Mouse (Mus musculus): ENCODE data around the gene Pgm1.

The Pgm1 gene

DNA sequence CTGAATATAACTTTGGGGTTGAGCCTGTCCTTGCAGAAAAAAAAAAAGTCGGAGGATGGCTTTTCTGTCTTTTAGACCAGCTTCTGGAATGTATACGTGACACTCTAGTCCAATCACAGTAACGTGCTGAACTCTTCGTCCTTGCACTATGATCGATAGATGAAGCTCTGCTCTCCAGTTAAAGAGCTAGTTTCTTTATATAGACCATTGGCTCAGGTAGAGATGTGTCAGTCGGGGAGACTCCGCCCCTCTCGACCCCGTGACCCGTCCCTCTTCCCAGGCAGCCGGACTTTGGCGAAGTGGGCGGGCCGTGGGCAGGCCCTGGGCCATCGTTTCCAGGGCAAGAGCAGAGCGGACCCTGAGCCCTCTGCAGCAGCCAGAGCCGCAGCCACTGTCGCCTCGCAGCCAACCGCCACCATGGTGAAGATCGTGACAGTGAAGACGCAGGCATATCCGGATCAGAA is at the start of gene Pgm1:
Gene Pgm1, plus strand, starts transcription at position 266 of the 464 bp plus-strand sequence.
- peak; percentile 86 for DNase-seq

DNA sequence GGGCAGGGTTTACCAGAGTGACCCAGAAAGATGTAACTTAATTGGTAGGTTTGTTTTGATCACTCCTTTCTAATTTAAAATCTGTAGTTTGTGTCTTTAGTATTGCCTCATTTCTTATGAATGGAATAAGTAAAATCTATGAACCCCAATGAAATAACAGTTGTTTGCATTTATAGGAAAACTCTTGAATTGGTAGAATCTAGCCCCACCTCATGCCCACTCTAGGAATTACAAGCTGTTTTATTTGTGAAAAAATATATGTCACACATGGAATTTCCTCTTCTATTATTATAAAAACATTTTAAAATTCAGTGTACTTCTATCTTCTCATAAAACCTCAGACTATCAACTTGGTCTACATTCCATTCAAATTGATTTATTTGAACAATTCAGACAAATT is 47.3 kb upstream of the Pgm1 start:
- no peak for DNase-seq

DNA sequence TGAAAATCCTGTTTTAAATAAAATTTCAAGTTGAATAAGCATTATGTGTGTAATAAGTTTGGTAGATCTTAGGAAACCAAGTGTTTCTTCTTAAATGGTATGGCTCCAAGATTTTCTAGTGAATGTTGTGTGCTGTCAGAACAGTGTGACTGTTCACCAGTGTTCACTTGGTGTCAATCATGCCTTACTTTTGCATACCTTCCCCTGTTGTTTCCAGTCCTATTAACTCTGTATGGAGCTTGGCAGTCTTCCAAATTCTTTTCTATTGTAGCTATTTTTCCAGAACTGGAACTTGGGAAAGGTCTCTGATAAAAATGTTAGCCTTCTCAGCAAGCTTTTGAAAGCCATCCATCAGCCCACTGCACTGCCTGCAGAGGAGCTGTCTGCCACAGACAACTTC is 46.8 kb upstream of the Pgm1 start:
- DNase-seq, result no peak

DNA sequence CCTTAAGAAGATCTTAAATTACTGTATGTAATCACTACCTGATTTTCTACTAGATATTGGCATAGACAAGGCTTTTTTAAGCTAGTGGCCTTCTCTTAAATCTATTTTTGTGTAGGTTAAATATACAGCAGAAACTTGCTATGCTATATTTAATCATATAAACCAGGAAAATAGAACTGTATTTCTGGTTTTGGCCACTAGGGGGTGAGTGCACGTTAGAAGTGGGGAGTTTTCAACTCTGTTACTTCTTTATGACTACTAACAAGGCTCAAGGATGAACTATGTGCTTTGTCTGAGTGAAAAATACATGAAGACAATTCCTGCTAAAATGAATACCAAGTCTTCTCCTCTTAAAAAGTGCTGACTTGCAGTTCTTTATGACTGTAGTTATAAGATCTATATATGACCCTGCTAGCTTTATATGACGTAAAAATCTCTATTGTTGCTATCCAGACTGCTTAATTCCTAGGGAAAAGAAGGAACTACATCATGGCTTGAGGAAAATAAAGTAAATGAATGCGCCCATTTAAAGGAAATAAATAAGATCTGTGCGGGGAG is 15.2 kb upstream of the Pgm1 start:
- DNase-seq, result no peak

DNA sequence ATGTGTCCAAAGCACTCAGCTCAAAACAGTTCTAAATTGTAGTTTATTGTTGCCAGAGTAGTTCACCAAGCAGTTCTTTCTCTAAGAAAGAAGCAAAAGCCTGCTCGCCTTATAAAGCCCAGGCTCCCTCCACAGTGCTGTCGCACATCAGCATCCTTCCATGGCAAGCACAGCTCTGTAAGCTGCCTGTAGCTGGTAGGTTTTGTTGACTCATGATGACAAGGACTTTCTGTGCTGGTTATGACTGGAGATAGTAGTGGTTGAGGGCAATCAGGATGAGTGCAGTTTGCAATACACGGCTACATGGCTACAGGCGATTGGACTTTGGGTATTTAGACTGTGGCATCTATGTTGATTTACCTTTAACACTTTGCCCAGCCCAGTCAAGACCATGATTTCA is 2.8 kb upstream of the Pgm1 start:
- DNase-seq, result peak; percentile 16

DNA sequence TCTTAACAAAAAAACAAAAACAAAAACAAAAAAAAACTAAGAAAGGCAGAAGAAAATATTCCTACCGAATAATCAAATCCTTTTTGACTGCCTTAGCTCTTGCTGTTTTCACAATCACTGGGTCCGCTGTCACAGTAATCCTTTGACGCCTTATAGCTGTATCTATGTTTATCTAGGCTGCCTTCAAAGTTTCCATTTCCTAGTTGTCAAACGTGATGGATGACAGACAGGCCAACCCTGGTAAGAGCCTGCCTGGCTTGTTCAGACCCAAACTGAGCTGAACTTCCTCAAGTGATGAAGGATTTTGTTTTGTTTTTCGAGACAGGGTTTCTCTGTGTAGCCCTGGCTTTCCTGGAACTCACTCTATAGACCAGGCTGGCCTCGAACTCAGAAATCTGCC is 693 bp upstream of the Pgm1 start:
- no peak for DNase-seq

DNA sequence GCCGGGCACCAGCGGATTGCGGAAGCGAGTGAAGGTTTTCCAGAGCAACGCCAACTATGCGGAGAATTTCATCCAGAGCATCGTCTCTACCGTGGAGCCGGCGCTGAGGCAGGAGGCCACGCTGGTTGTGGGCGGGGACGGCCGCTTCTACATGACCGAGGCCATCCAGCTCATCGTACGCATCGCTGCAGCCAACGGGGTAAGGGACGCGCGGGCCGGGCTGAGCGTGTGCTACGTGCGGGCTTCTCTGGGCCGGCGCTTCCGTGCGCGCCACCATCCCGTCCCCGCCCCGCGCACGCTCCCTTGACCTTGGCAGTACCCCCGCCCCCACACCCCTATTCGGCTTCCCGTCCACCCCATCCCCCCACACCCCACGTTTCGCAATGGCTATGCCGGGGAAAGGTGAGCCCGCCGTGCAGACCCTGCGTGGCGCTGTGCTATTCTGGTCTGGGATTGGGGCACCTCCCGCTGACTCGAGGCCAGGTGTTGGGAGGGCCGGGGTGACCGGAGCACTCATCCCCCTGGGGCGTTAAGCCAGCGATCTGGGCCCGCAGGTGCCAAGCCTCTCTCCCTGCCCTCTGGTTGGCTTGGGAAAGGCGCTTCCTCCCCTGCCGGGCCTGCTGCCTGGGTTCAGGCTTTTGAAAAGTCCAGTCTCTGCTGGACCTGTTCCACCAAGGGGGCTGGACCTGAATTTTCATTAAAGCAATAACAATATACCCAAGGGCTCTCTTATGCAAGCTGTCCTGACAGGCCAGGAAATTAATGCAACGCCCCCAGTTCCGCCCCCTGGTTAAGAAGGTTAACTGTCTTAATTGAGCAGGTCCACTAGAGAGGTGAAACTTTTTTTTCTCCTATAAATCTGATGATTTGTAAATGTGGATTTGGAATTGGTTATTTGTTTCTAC is 651 bp downstream of the Pgm1 start, which contains the start of gene Itgb3bp:
Gene Itgb3bp, minus strand, starts transcription at position 201 of the 905 bp plus-strand sequence.
- peak; percentile 79 for DNase-seq

DNA sequence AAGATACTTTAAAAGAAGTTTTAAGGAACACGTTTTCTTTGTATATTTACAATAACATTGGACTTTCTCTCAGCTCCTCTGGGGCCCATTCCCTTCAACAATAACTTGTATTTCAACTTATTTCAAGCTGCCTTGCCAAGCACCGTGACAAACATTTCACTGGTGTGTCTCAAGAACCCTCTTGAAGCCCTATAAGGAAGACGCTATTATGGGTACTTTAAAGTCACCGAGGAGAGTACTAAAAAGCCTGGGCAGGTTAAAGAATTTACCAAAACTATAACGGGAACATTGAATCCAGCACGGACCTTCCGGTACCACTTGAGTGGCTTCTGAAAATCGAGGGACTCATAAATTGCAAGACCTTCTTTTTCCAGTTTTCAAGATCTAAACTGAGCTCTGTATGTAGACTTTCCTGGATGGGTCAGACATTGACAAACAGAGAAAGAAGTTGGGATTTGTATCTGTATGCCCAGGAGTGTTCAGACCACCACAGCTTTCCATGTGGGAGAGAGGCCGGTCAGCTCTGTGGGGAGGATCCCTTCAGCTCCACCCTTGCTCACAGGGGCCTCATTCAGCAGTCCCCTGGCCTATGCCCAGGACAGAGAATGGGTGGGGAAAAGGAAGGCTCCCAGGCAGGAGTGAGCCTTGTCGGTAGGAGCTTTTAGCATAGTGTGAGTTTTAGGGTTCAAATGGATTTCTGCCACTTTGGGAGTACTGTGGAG is 1.5 kb downstream of the Pgm1 start:
- DNase-seq, result no peak

DNA sequence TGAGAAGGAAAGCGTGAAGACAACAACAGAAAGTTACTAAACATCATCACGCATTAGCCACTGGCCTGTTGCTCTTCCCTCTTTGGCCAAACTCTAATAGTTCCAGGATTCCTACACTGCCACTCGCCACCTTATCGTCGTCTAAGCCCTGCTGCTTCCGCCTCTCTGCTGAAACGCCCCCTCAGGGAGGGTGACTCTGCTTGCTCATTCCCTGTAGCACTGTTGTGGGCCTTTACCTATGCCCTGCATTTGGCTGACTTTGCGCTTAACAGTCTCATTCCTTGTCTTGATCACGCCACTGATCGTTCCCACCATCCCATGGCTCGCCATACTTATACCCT is 2.0 kb downstream of the Pgm1 start:
- DNase-seq, result no peak

DNA sequence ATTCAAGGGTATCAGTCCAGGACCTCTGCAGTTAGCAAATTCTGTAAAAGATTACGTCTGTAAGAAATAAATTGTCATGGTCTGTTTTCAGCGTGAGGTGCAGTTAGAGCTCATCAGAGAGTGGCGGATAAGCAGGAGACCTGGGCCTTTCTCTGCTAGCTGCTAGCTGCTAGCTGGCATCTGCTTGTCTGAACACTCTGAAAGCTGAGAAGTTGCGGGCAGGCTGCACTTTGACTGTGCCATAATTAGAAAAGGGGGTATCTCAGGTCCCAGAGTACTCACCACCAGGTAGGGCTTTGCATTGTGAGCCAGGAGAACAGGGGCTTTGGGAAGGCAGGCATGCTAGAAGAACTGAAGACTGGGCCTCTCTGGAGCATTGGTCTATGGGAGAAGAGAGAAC is 2.6 kb downstream of the Pgm1 start:
- no peak for DNase-seq

DNA sequence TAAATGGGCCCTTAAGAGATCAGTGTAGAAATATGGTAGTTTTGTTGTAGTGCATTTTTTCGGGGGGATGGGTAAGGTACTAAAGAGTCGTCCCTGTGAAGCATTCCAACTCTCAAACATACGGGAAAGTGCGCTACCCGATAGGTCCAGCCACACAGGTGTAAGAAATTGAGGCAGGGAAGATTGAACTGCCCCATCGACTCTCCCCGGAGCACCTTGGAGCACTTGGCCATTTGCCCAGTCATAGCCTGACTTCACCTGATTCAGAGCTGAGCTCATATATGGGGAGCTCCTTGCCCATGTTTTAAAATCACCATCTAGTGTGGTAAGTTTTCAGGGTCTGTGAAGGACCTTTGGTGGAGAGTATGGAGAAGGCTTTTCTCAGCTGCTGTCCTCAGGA is 5.6 kb downstream of the Pgm1 start:
- no peak for DNase-seq

DNA sequence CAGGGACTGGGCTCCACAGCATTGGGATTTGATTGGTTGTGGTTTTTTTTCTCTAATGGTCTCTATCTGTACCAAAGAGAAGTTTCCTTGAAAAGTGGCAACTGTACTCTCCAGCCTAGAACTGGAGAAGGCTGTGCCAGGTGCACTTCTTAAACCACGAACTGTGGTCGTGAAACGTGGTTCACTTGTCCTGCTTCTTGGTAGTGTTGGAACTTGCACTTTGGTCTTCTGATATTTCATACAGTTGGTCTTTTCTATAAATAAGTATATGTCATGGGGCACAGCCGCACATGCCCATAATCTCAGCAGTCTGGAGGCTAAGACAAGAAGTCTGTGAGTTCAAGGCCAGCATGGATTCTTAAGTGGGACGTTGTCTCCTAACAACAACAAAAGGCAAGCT is 7.1 kb downstream of the Pgm1 start:
- DNase-seq, result no peak

DNA sequence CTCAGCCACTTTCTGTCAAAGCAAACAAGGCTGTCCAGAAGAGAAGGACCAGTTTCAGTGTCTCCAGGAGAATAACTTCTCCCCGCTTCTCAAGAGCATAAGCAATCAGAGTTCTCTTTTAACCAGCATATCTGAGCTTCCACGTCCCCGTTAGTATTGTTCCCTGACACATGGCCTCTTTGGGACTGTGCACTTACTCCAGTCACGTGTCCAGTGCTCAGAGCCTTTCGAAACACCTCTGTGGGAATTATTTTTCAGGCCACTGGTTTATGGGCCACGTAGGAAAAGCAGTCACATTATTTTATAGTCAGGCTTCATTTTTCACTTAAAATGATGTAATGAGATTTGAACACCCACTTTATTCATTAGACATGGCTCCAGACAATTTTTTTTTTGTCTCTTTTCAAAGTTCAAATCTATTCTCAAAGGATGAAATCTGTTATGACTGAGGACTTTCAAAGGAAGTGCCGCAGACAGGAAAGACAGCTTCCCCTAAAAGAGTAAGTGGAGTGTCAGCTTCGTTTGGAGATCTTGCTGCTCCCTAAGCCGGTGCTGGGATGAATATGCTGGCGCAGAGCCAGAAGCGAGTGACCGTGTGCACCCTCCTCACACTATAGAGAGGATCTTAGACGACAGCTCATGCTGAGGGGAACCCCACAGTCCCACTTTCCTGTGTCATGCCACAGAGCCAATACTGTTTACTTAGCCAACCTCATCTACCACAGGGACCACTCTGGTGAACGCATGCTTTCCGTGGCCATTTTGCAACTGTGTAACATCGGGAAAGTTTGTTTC is 10.7 kb downstream of the Pgm1 start:
- no peak for DNase-seq

DNA sequence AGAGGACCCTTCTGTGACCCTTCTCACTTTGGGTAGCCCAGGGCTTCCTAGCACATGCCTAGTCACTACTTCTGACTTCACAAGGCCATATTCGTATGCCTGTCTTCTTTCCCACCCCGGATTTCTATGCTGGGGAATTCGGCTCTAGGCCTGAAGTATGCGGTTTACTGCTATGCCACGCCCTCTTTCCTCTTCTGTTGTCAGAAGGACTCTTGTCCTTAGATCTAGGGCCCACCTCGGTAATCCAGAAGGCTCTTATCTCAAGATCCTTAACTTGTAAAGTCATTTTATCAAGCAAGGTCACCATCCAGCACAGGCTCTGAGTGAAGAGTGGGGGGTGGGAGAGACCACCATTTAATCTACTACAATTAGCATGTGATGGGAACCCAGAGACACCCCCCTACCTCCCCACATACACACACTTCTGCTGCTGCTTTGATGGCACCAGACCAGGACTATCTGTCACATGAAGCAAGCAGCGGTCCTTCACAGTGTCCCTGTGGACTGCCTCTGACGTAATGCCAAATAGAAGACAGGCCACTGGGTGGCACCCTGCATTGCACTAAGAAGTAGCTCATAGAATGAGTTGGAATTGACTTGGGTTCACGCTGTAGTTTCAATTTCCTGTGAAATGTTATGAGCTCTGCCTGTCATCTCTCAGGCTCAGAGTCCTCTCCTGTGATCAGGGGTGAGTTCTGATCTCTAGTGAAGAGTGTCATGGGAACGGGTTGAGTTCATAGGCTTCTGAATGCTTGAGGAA is 12.6 kb downstream of the Pgm1 start:
- peak; percentile 16 for DNase-seq

DNA sequence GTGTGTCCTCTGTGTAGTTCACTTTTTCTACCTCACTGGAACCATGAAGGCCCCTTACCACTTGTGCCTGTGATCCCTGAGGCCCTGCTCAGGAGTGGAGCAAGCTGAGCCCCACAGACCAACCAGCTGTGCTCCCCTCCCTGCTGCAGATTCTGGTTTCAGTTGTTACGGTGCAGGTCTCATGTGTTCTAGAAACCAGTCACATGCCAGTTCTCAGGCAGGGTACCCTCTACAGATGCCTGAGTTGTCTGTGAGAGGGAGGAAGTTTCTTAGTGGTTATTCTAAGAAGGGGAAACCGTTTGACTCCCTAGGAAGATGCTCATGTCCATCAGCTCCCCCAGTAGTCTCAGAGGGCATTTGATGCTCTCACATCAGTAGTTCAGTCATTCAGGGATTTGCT is 15.4 kb downstream of the Pgm1 start:
- no peak for DNase-seq

DNA sequence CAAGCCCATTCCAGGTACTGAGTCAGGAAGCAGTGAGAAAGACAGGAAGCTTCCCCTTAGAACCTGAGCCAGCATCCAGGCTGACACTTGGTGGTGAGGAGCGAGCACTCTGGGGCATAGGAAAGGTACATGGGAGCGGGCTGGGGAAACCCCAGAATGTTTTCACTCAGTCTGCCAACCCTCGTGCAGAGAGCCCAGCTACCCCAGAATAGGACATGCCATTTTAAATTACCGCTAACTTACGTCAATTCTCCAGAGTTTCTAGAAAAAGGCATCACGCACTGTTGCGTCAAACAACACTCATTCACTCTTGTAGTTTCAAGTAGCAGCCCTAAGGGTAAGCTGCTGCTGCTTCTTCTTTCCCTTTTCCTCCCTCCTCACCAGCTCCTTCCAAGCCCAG is 15.8 kb downstream of the Pgm1 start:
- DNase-seq, result no peak

DNA sequence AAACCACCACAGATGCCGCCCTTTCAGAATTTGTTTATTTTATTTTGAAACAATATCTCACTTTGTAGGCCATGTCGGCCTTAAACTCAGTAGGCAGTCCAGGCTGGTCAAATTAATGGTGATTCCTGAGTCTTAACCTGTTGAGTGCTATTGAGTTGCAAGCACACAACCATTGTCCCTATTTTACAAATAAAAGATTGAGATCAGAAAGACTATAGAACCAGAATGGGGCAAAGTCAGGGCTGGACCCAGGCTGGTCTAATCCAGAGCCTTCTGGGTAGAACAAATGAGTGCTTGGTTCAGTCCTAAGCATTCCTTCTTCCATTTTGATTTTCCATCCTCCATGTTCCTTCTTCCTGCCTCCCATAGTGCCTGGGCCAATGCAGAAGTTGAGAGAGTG is 17.3 kb downstream of the Pgm1 start:
- DNase-seq, result no peak

DNA sequence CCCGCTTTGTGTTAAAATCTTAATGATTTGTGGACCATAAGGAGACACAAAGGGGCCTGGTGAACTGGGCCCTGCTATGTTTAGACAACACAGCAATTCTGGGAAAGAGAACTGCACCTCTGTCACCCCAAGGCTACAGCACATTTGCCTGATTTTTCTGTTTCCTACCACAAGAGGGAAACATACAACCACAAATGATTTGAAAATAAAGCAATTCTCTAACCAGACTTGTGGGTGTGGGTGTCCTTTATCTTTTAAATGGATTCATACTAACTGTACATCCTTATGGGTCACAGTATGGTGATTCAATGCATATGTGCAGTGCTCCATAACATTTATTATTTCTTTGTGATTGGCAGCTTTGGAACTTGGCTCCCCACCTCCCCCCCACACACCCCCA is 18.0 kb downstream of the Pgm1 start:
- no peak for DNase-seq

DNA sequence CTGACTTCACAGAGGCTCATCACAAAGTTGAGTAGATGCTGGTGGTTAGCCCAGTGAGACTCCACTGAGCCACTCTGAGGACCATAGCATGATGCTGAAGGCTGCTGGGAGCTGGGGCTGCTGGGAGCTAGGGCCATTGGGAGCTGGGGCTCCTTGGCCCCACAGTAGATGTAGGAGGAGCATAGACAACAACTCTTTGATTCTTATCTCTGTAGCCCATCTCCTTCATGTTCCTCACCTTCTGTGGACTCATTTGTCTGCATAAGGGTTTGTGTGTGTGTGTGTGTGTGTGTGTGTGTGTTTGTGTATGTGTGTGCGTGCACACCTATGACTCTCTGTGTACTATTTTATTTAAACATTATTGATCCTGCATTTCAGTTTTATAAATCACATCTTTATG is 18.7 kb downstream of the Pgm1 start:
- DNase-seq, result no peak

DNA sequence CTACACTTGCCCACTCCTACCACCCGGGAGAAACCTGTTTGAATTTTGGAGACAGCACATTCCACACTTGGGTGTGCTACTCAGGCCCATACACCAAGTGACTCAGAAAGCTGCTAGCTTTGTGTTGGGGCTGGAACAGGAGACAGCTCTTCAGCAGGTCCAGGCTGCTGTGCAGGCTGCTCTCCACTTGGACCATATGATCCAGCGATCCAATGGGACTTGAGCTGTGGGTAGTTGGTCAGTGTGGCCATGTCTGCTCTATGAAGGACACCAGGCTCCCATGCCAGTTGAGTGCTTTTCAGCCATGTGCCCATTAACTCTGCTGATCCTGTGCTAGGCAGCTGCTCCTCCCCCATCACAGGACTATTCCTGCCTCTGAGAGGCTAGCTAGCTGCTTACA is 24.7 kb downstream of the Pgm1 start:
- no peak for DNase-seq

DNA sequence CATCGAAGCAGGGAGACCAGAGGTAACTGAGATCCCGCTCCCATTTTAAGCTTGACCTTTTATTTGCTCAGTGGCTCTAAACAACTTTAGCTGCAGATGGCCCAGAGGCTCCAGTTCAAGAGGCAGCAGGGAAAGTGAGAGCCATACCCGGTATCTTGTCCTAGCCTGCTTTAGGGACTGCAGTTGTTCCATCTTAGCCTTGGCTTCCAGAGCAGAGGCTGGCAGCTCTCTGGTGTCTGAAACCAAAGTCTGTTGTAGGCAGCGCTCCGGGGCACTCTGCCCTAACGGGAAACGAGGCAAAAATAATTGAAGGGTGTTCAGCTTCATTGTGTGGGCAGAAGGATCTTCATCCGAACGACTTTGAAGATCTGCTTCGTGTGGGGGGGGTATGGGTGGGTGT is 26.2 kb downstream of the Pgm1 start:
- no peak for DNase-seq

DNA sequence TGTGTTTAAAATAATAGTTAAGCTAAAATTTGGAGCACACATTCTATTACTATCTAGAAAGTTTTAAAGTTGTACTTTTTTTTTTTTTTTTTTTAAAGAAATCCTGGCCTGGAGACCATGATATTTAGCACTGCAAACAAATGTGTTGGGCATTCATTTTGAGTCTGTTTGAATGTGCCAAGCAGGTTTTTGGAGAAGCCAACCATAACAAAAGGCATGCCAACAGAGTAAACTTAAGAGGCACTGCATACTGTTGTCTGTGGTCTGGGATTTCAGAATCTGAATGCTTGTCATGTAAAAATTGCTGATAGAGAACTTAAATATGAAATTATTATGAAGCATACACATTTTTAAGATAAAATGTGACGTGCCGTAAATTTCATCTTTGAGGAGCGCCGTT is 28.0 kb downstream of the Pgm1 start:
- no peak for DNase-seq

All from liver (tissue).